ENCODE assay signal across 9 mouse cellular contexts in genomic region chr7:80134454-80135172, GRCm38 (mm10). TPM values are rescaled to one million over a fixed set of nuclear protein-coding genes. Genes with fewer than 3 reads are reported as not detected.
DNase-seq lines count a peak whose midpoint lies in the region; ATAC-seq lines count a peak whose summit lies in the region.
"Had no signal": no experiment of that assay in that cellular context is flagged by ENCODE, and none has a peak within 500 bp of the region (broad histone marks: within the 10 kb centered on the region; RNA-seq: fewer than 3 reads in every experiment).

No protein-coding gene starts in this region.

- peaks cover 9% of the 10 kb centered on the region; the same call in 1 of the 2 replicates for H3K4me1 ChIP-seq in forebrain, embryonic 12.5 days
- peaks cover 18% of the 10 kb centered on the region for H3K4me1 ChIP-seq in forebrain, embryonic 10.5 days
- peaks cover 14% of the 10 kb centered on the region for H3K4me1 ChIP-seq in kidney, embryonic 15.5 days
- H3K4me1 ChIP-seq in limb, embryonic 15.5 days: peaks cover 21% of the 10 kb centered on the region

- H3K36me3 ChIP-seq in forebrain, embryonic 12.5 days (replicated peaks): no peaks in the 10 kb centered on the region
- H3K36me3 ChIP-seq in forebrain, embryonic 10.5 days (replicated peaks): no peaks in the 10 kb centered on the region
- H3K36me3 ChIP-seq in kidney, embryonic 15.5 days: no peaks in the 10 kb centered on the region
- no peaks in the 10 kb centered on the region for H3K36me3 ChIP-seq in limb, embryonic 15.5 days
- H3K36me3 ChIP-seq: embryonic facial prominence, embryonic 12.5 days had no signal

- H3K9me3 ChIP-seq in forebrain, embryonic 12.5 days: no peaks in the 10 kb centered on the region
- peaks cover 11% of the 10 kb centered on the region; the same call in 1 of the 2 replicates for H3K9me3 ChIP-seq in forebrain, embryonic 10.5 days
- H3K9me3 ChIP-seq in kidney, embryonic 15.5 days (replicated peaks): 0 out of 2 replicates have a peak, but pooled peaks cover 3% of the 10 kb centered on the region
- peaks cover 8% of the 10 kb centered on the region; the same call in 1 of the 2 replicates for H3K9me3 ChIP-seq in limb, embryonic 15.5 days

- WGBS in forebrain, embryonic 12.5 days: 53% methylated on average over 8 of the region's 8 CpGs
- WGBS in forebrain, embryonic 10.5 days: 65% methylated on average over 8 of the region's 8 CpGs
- 33% methylated on average over 8 of the region's 8 CpGs for WGBS in kidney, embryonic 15.5 days
- WGBS in limb, embryonic 15.5 days: 23% methylated on average over 8 of the region's 8 CpGs

- no peak overlapping the region for H3K4me2 ChIP-seq in forebrain, embryonic 12.5 days
- H3K4me2 ChIP-seq in kidney, embryonic 15.5 days: no peak overlapping the region
- H3K4me2 ChIP-seq in limb, embryonic 15.5 days: peak overlapping the region; percentile 26; the same call in 1 of the 2 replicates
- H3K4me2 ChIP-seq: embryonic facial prominence, embryonic 12.5 days had no signal

- peak; percentile 49; the same call in 1 of the 2 replicates for ATAC-seq in forebrain, embryonic 12.5 days (ENCODE audit: low FRiP score)
- ATAC-seq in kidney, embryonic 15.5 days (replicated peaks; ENCODE audit: low FRiP score): no peak
- peak; percentile 77 for ATAC-seq in limb, embryonic 15.5 days (ENCODE audit: insufficient number of reproducible peaks, low FRiP score, low TSS enrichment, low read depth)
- ATAC-seq in granulocyte monocyte progenitor cell, adult 5-6 weeks (replicated peaks; ENCODE audit: poor library complexity, severe bottlenecking): no peak

- DNase-seq in forebrain, embryonic 10.5 days (ENCODE audit: extremely low spot score, low spot score): no peak
- DNase-seq in cerebellum, adult 9-10 months: peak; percentile 39
- peak; percentile 97 for DNase-seq in heart, adult 11 months
- peak; percentile 80 for DNase-seq in ovary, postnatal 14 days (ENCODE audit: low spot score)

- H3K27ac ChIP-seq in forebrain, embryonic 12.5 days: 0 out of 2 replicates have a peak overlapping the region, but pooled peaks have one; percentile 26
- no peak overlapping the region for H3K27ac ChIP-seq in forebrain, embryonic 10.5 days
- H3K27ac ChIP-seq in kidney, embryonic 15.5 days: peak overlapping the region; percentile 29; the same call in 1 of the 2 replicates
- H3K27ac ChIP-seq in limb, embryonic 15.5 days: peak overlapping the region; percentile 80
- H3K27ac ChIP-seq: embryonic facial prominence, embryonic 12.5 days had no signal

- no peaks in the 10 kb centered on the region for H3K27me3 ChIP-seq in forebrain, embryonic 12.5 days
- no peaks in the 10 kb centered on the region for H3K27me3 ChIP-seq in forebrain, embryonic 10.5 days (ENCODE audit: poor library complexity, severe bottlenecking)
- no peaks in the 10 kb centered on the region for H3K27me3 ChIP-seq in kidney, embryonic 15.5 days
- H3K27me3 ChIP-seq in limb, embryonic 15.5 days: no peaks in the 10 kb centered on the region
- H3K27me3 ChIP-seq: embryonic facial prominence, embryonic 12.5 days had no signal

- H3K9ac ChIP-seq in forebrain, embryonic 12.5 days: no peak overlapping the region
- H3K9ac ChIP-seq in kidney, embryonic 15.5 days: no peak overlapping the region
- no peak overlapping the region for H3K9ac ChIP-seq in limb, embryonic 15.5 days
- H3K9ac ChIP-seq: embryonic facial prominence, embryonic 12.5 days had no signal

- no peak overlapping the region for H3K4me3 ChIP-seq in forebrain, embryonic 12.5 days (replicated peaks)
- H3K4me3 ChIP-seq in forebrain, embryonic 10.5 days: no peak overlapping the region
- no peak overlapping the region for H3K4me3 ChIP-seq in kidney, embryonic 15.5 days (replicated peaks)
- no peak overlapping the region for H3K4me3 ChIP-seq in limb, embryonic 15.5 days
- H3K4me3 ChIP-seq: embryonic facial prominence, embryonic 12.5 days had no signal

RNA-seq across cellular contexts. Expression of gene Idh2, which starts 19.4 kb away (rescaled TPM):
- 359 and 369 TPM in 2 replicates for polyA plus RNA-seq in forebrain, embryonic 12.5 days (2016; fragmentation: Nextera tagmentation; extraction: Ambion mirVana)
- polyA plus RNA-seq in forebrain, embryonic 10.5 days (2016; fragmentation: Nextera tagmentation; extraction: Ambion mirVana): 462 and 476 TPM in 2 replicates
- polyA plus RNA-seq in kidney, embryonic 15.5 days (2015; fragmentation: Nextera tagmentation; extraction: Ambion mirVana): 633 and 674 TPM in 2 replicates
- 546 and 644 TPM in 2 replicates for polyA plus RNA-seq in limb, embryonic 15.5 days (2015; fragmentation: Nextera tagmentation; extraction: Ambion mirVana)
- total RNA-seq in granulocyte monocyte progenitor cell, adult 5-6 weeks (2014; fragmentation: Nextera tagmentation): 259 and 298 TPM in 2 replicates
- total RNA-seq in granulocyte monocyte progenitor cell, adult 5-6 weeks (2017): 338 and 368 TPM in 2 replicates

RNA-seq across cellular contexts. Expression of gene Sema4b, which starts 52.0 kb away (rescaled TPM):
- 16.7 and 19.4 TPM in 2 replicates for polyA plus RNA-seq in forebrain, embryonic 12.5 days (2016; fragmentation: Nextera tagmentation; extraction: Ambion mirVana)
- 15.1 and 15.9 TPM in 2 replicates for polyA plus RNA-seq in forebrain, embryonic 10.5 days (2016; fragmentation: Nextera tagmentation; extraction: Ambion mirVana)
- polyA plus RNA-seq in kidney, embryonic 15.5 days (2015; fragmentation: Nextera tagmentation; extraction: Ambion mirVana): 17.1 and 21.9 TPM in 2 replicates
- polyA plus RNA-seq in limb, embryonic 15.5 days (2015; fragmentation: Nextera tagmentation; extraction: Ambion mirVana): 16.5 and 18.1 TPM in 2 replicates
- total RNA-seq in granulocyte monocyte progenitor cell, adult 5-6 weeks (2014; fragmentation: Nextera tagmentation): 6.2 and 6.6 TPM in 2 replicates
- 3.6 and 4.4 TPM in 2 replicates for total RNA-seq in granulocyte monocyte progenitor cell, adult 5-6 weeks (2017)

Comparison
In these comparisons a context has a peak if more than half of its experiments do, and no peak if none do; other contexts are left out.
1. ATAC-seq: peak in forebrain, embryonic 12.5 days (single experiment) and limb, embryonic 15.5 days (single experiment); none in kidney, embryonic 15.5 days (single experiment) and granulocyte monocyte progenitor cell, adult 5-6 weeks (single experiment).